Mouse (Mus musculus) liver, embryonic 16.5 days (tissue): ENCODE data around the gene 4931429L15Rik. TPM values are rescaled to one million over a fixed set of nuclear protein-coding genes. Genes with fewer than 3 reads are reported as not detected.

Experiments used
- ATAC-seq: fragments of 200-750 bp; cut with Nextera tagmentation; 2 replicates; pipeline ENCODE4 v1.8.0; 2017; ENCODE audit warnings: low read depth, mild to moderate bottlenecking, moderate number of reproducible peaks, moderate library complexity
- H3K27ac ChIP-seq: fragments of 300-500 bp; sonication (generic); 2 replicates; pipeline ENCODE4 v1.5.1; 2014; ENCODE audit warnings: mild to moderate bottlenecking, low read length
- H3K27me3 ChIP-seq: fragments of 300-500 bp; sonication (generic); 2 replicates; pipeline ENCODE4 v1.6.1; 2014; ENCODE audit warnings: low read depth, low read length, mixed read lengths; ENCODE audit not compliant: control insufficient read depth, insufficient read depth
- H3K36me3 ChIP-seq: fragments of 300-500 bp; sonication (generic); 2 replicates; pipeline ENCODE4 v1.6.1; 2014; ENCODE audit warnings: mild to moderate bottlenecking; ENCODE audit not compliant: control insufficient read depth, insufficient read depth
- H3K4me1 ChIP-seq: fragments of 300-500 bp; sonication (generic); 2 replicates; pipeline ENCODE4 v1.6.1; 2014; ENCODE audit warnings: low read depth, low read length, mixed read lengths; ENCODE audit not compliant: control insufficient read depth
- H3K4me2 ChIP-seq: fragments of 300-500 bp; sonication (generic); 2 replicates; pipeline ENCODE4 v1.6.1; 2014; ENCODE audit warnings: low read depth, low read length, mixed read lengths
- H3K4me3 ChIP-seq: fragments of 300-500 bp; sonication (generic); 2 replicates; pipeline ENCODE4 v1.5.1; 2014; ENCODE audit warnings: low read depth, mild to moderate bottlenecking, low read length
- H3K9ac ChIP-seq: fragments of 300-500 bp; sonication (generic); 2 replicates; pipeline ENCODE4 v1.6.1; 2014; ENCODE audit warnings: low read depth, low read length
- H3K9me3 ChIP-seq: fragments of 300-500 bp; sonication (generic); replicated peaks from 2 replicates; pipeline ENCODE4 v1.6.1; 2016; ENCODE audit warnings: low read length; ENCODE audit not compliant: control insufficient read depth
- WGBS: fragments of 180-500 bp; shearing (Covaris S2); extraction: QIAGEN DNeasy Blood & Tissue Kit; methylation state at CpG from one replicate; pipeline ENCODE4 v1.1.7; 2014; ENCODE audit not compliant: insufficient replicate concordance; 5-methylcytosine and 5-hydroxymethylcytosine counted together
- polyA plus RNA-seq: library from polyadenylated mRNA; unstranded; fragments of >200 nt; fragmentation: Nextera tagmentation; extraction: Ambion mirVana; gene quantifications from 2 replicates; pipeline ENCODE4 v1.2.1, GENCODE M21; 2015

The 4931429L15Rik gene
- polyA plus RNA-seq, 1 experiment from 2014 or later, result not detected

- H3K9me3 ChIP-seq, result no peaks in the 10 kb centered on the region
- H3K4me2 ChIP-seq, result no peak overlapping the region
- H3K27me3 ChIP-seq, result no peaks in the 10 kb centered on the region
- ATAC-seq, result no peak
- H3K4me1 ChIP-seq, result peaks cover 4% of the 10 kb centered on the region; the same call in 1 of the 2 replicates
- no peak overlapping the region for H3K4me3 ChIP-seq
- no peaks in the 10 kb centered on the region for H3K36me3 ChIP-seq
- H3K27ac ChIP-seq, result no peak overlapping the region
- H3K9ac ChIP-seq, result no peak overlapping the region
- 57% methylated on average over 10 of the region's 10 CpGs for WGBS
These were observed 63.0 kb downstream of the 4931429L15Rik start for GRCm38 (mm10) chr9:46256658-46257385.

DNA sequence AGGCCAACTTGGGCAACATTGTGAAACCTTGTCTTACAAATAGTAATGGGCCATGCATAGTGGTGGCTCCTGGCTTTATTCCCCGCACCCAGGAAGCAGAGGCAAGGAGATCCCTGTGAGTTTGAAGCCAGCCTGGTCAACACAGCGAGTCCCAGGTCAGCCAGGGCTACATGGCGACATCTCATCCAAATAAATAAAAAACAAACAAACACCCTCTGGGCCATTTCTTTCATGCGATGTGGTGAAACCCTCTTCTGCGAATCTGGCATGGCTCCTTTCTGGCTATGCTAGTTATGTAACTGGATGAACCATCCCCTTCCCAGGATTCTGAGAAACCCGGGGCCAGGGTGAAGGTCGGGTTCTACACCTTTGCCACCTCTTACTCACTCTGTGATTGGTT lies 63.6 kb downstream of the 4931429L15Rik start:
- Histone ChIP-seq H3K4me2 (no peak overlapping the region), H3K9me3 (no peaks in the 10 kb centered on the region), H3K4me1 (peaks cover 4% of the 10 kb centered on the region; the same call in 1 of the 2 replicates), H3K4me3 (no peak overlapping the region), H3K36me3 (no peaks in the 10 kb centered on the region), H3K27me3 (no peaks in the 10 kb centered on the region), H3K9ac (no peak overlapping the region), H3K27ac (no peak overlapping the region)
- no peak for ATAC-seq
- 67% methylated on average over 7 of the region's 7 CpGs for WGBS

Other genes starting within 250 kb of the 4931429L15Rik start
- gene Apoa1, start 91.4 kb downstream of the 4931429L15Rik start, polyA plus RNA-seq, result 6,810 and 7,451 TPM in 2 replicates
- 9.3 and 14.0 TPM in 2 replicates for gene Apoc3, start 84.3 kb downstream of the 4931429L15Rik start, polyA plus RNA-seq
- 0.07 and 14.5 TPM in 2 replicates for gene Apoa4, start 79.3 kb downstream of the 4931429L15Rik start, polyA plus RNA-seq
- gene Apoa5, start 51.4 kb downstream of the 4931429L15Rik start, polyA plus RNA-seq, result 0.67 and 1.1 TPM in 2 replicates
- 20.5 and 23.6 TPM in 2 replicates for gene Zpr1, start 46.9 kb downstream of the 4931429L15Rik start, polyA plus RNA-seq
- gene Bud13, start 37.0 kb downstream of the 4931429L15Rik start, polyA plus RNA-seq, result 6.5 and 6.7 TPM in 2 replicates